Mouse (Mus musculus) forebrain, embryonic 15.5 days (tissue): ENCODE results near the gene Zswim2. TPM values are rescaled to one million over a fixed set of nuclear protein-coding genes. Genes with fewer than 3 reads are reported as not detected.

ENCODE experiments used
- ATAC-seq: fragments of 200-750 bp; cut with Nextera tagmentation; replicated peaks from 2 replicates; pipeline ENCODE4 v1.8.0; 2017; ENCODE audit warnings: mild to moderate bottlenecking, moderate TSS enrichment, moderate library complexity
- H3K27ac ChIP-seq: fragments of 300-500 bp; sonication (generic); replicated peaks from 2 replicates; pipeline ENCODE4 v1.5.1; 2015; ENCODE audit warnings: mild to moderate bottlenecking, inconsistent platforms
- H3K27me3 ChIP-seq: fragments of 300-500 bp; sonication (generic); 2 replicates; pipeline ENCODE4 v1.6.1; 2015; ENCODE audit warnings: inconsistent platforms
- H3K36me3 ChIP-seq: fragments of 300-500 bp; sonication (generic); 2 replicates; pipeline ENCODE4 v1.6.1; 2015; ENCODE audit warnings: mild to moderate bottlenecking, inconsistent platforms
- H3K4me1 ChIP-seq: fragments of 300-500 bp; sonication (generic); 2 replicates; pipeline ENCODE4 v1.6.1; 2015; ENCODE audit warnings: inconsistent platforms
- H3K4me2 ChIP-seq: fragments of 300-500 bp; sonication (generic); replicated peaks from 2 replicates; pipeline ENCODE4 v1.6.1; 2015; ENCODE audit warnings: mild to moderate bottlenecking, inconsistent platforms
- H3K4me3 ChIP-seq: fragments of 300-500 bp; sonication (generic); 2 replicates; pipeline ENCODE4 v1.5.1; 2015; ENCODE audit warnings: mild to moderate bottlenecking, inconsistent platforms
- H3K9ac ChIP-seq: fragments of 300-500 bp; sonication (generic); replicated peaks from 2 replicates; pipeline ENCODE4 v1.6.1; 2015; ENCODE audit warnings: mild to moderate bottlenecking, inconsistent platforms
- H3K9me3 ChIP-seq: fragments of 300-500 bp; sonication (generic); 2 replicates; pipeline ENCODE4 v1.6.1; 2016; ENCODE audit warnings: inconsistent platforms
- WGBS: fragments of 180-500 bp; shearing (Covaris S2); methylation state at CpG from one replicate; pipeline ENCODE4 v1.1.7; 2015; ENCODE audit warnings: mixed read lengths; 5-methylcytosine and 5-hydroxymethylcytosine counted together
- polyA plus RNA-seq: library from polyadenylated mRNA; unstranded; fragments of >200 nt; fragmentation: Nextera tagmentation; extraction: Ambion mirVana; gene quantifications from 2 replicates; pipeline ENCODE4 v1.2.1, GENCODE M21; 2015

Gene Zswim2
- polyA plus RNA-seq, 1 experiment from 2014 or later, result 0.10 TPM

GRCm38 (mm10) chr2:83893701-83894100 is 47.3 kb downstream of the Zswim2 start:
- Histone ChIP-seq H3K9me3 (no peaks in the 10 kb centered on the region), H3K4me1 (no peaks in the 10 kb centered on the region), H3K27me3 (no peaks in the 10 kb centered on the region), H3K9ac (no peak overlapping the region), H3K36me3 (no peaks in the 10 kb centered on the region), H3K4me2 (no peak overlapping the region), H3K4me3 (no peak overlapping the region), H3K27ac (no peak overlapping the region)
- ATAC-seq, result no peak
- 89% methylated on average over 2 of the region's 2 CpGs for WGBS

GRCm38 (mm10) chr2:83883850-83884420 is 57.1 kb downstream of the Zswim2 start:
- ATAC-seq, result no peak
- peaks cover 16% of the 10 kb centered on the region for H3K36me3 ChIP-seq
- WGBS, result 84% methylated on average over 6 of the region's 6 CpGs
- no peak overlapping the region for H3K4me2 ChIP-seq
- H3K4me1 ChIP-seq, result no peaks in the 10 kb centered on the region
- H3K9me3 ChIP-seq, result no peaks in the 10 kb centered on the region
- H3K27me3 ChIP-seq, result no peaks in the 10 kb centered on the region
- H3K27ac ChIP-seq, result no peak overlapping the region
- H3K9ac ChIP-seq, result no peak overlapping the region
- H3K4me3 ChIP-seq, result no peak overlapping the region

Other genes starting within 250 kb of the Zswim2 start
- 18.2 and 19.9 TPM in 2 replicates for gene Itgav, start 216.8 kb downstream of the Zswim2 start, polyA plus RNA-seq
- 63.5 and 67.5 TPM in 2 replicates for gene Fam171b, start 128.6 kb downstream of the Zswim2 start, polyA plus RNA-seq
- gene Gm13698, start 14.5 kb upstream of the Zswim2 start, polyA plus RNA-seq, result not detected in 2 replicates
- not detected in 2 replicates for gene Gm13693, start 20.3 kb upstream of the Zswim2 start, polyA plus RNA-seq
- gene Gm13695, start 26.1 kb upstream of the Zswim2 start, polyA plus RNA-seq, result not detected in 2 replicates
- not detected in 2 replicates for gene Gm13696, start 31.9 kb upstream of the Zswim2 start, polyA plus RNA-seq
- gene Gm13694, start 37.7 kb upstream of the Zswim2 start, polyA plus RNA-seq, result not detected in 2 replicates
- not detected in 2 replicates for gene Gm13697, start 43.5 kb upstream of the Zswim2 start, polyA plus RNA-seq
- not detected in 2 replicates for gene Gm13691, start 49.3 kb upstream of the Zswim2 start, polyA plus RNA-seq